Mouse (Mus musculus): ENCODE data around the gene Ppp1r13b.

DNA sequence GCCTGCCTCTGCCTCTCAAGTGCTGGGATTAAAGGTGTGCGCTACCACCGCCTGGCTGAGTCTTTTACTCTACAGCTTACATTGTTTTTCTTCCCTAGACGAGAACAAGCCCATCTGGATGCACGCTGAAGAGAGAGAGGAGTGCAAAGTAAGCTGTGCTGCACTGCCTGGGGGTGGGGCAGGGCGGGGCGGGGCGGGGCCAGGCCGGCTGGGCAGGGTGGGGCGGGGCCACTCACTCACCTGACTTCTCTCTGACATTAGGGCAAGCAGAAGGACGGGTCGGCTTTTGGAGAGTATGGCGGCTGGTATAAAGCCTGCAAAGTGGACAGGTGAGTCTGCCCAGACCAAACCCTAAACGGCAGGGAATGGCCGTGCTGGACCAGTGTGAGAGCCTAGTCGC, 122.7 kb downstream of the Ppp1r13b start:
- TF ChIP-seq CTCF (IDR thresholded peaks at IDR 0.05; ENCODE audit: low read depth), result no peak
- TF ChIP-seq EP300 (IDR thresholded peaks at IDR 0.05; ENCODE audit: low read depth), result no peak
